Mouse (Mus musculus): ENCODE measurements around the gene Olfr533. TPM values are rescaled to one million over a fixed set of nuclear protein-coding genes. Genes with fewer than 3 reads are reported as not detected.
"Not testable (repeated sequence)": the region's sequence is repeated elsewhere in the genome, so short reads cannot be mapped to it uniquely, and the experiment has no call there.

Gene Olfr533
- polyA plus RNA-seq (2012; rRNA removed) (not detected in 2 replicates), polyA plus RNA-seq (2014; fragmentation: Nextera tagmentation; extraction: Ambion mirVana) (not detected in 2 replicates)

GRCm38 (mm10) chr7:140463070-140463469 lies at the start of gene Olfr533:
Gene Olfr533, plus strand, starts transcription at chr7:140463370.
- not testable (repeated sequence) for H3K4me1 ChIP-seq (replicated peaks; ENCODE audit: control insufficient read depth in 2 of 2, insufficient read depth in 2 of 2, low read length in 1 of 2); H3K9ac ChIP-seq (replicated peaks); H3K36me3 ChIP-seq (replicated peaks; ENCODE audit: control insufficient read depth, insufficient read depth, low read depth); ATAC-seq (ENCODE audit: insufficient read depth); H3K9me3 ChIP-seq (ENCODE audit: control insufficient read depth, low read length); H3K4me3 ChIP-seq (ENCODE audit: insufficient read depth in 1 of 2, low read depth in 2 of 2, low read length in 2 of 2); H3K27ac ChIP-seq; H3K27me3 ChIP-seq (ENCODE audit: control insufficient read depth, insufficient read depth, low read length); DNase-seq (ENCODE audit: low read depth in 3 of 3, low spot score in 3 of 3); H3K4me2 ChIP-seq (ENCODE audit: low read depth)
- no CpG with 5 or more reads among the region's 1 CpGs for WGBS (ENCODE audit: insufficient replicate concordance)

- H3K9me3 ChIP-seq (ENCODE audit: control insufficient read depth, low read length) = no peaks in the 10 kb centered on the region
- no peak within 1 kb of the TSS for H3K27ac ChIP-seq
- no peaks in the 10 kb centered on the region for H3K4me1 ChIP-seq (replicated peaks; ENCODE audit: control insufficient read depth in 2 of 2, insufficient read depth in 2 of 2, low read length in 1 of 2)
- no peaks in the 10 kb centered on the region for H3K36me3 ChIP-seq (replicated peaks; ENCODE audit: control insufficient read depth, insufficient read depth, low read depth)
- ATAC-seq (ENCODE audit: insufficient read depth) = no peak
- no peaks in the 10 kb centered on the region for H3K27me3 ChIP-seq (ENCODE audit: control insufficient read depth, insufficient read depth, low read length)
- no peak within 1 kb of the TSS for H3K4me2 ChIP-seq (ENCODE audit: low read depth)
- no peak within 1 kb of the TSS for H3K9ac ChIP-seq (replicated peaks)
- 67% methylated on average over 1 of the region's 1 CpGs for WGBS (ENCODE audit: insufficient replicate concordance)
- no peak within 1 kb of the TSS for H3K4me3 ChIP-seq (ENCODE audit: insufficient read depth in 1 of 2, low read depth in 2 of 2, low read length in 2 of 2)
- TF ChIP-seq CTCF (IDR thresholded peaks at IDR 0.05; ENCODE audit: low read depth) = no peak
- TF ChIP-seq EP300 (IDR thresholded peaks at IDR 0.05; ENCODE audit: low read depth) = no peak
- DNase-seq (ENCODE audit: low read depth in 3 of 3, low spot score in 3 of 3) = no peak
These were observed 41.6 kb upstream of the Olfr533 start, which contains the start of gene Olfr532 for GRCm38 (mm10) chr7:140421539-140421938. Gene Olfr532, minus strand, starts transcription at chr7:140421639.

GRCm38 (mm10) chr7:140443141-140443540 lies 20.0 kb upstream of the Olfr533 start:
- Histone ChIP-seq H3K4me3 (ENCODE audit: insufficient read depth in 1 of 2, low read depth in 2 of 2, low read length in 2 of 2) (no peak overlapping the region), H3K36me3 (replicated peaks; ENCODE audit: control insufficient read depth, insufficient read depth, low read depth) (no peaks in the 10 kb centered on the region), H3K27ac (no peak overlapping the region), H3K27me3 (ENCODE audit: control insufficient read depth, insufficient read depth, low read length) (no peaks in the 10 kb centered on the region), H3K4me1 (replicated peaks; ENCODE audit: control insufficient read depth in 2 of 2, insufficient read depth in 2 of 2, low read length in 1 of 2) (no peaks in the 10 kb centered on the region), H3K9me3 (ENCODE audit: control insufficient read depth, low read length) (no peaks in the 10 kb centered on the region), H3K4me2 (ENCODE audit: low read depth) (no peak overlapping the region), H3K9ac (replicated peaks) (no peak overlapping the region)
- 54% methylated on average over 1 of the region's 1 CpGs for WGBS (ENCODE audit: insufficient replicate concordance)
- TF ChIP-seq EP300 (IDR thresholded peaks at IDR 0.05; ENCODE audit: low read depth) (no peak), CTCF (IDR thresholded peaks at IDR 0.05; ENCODE audit: low read depth) (no peak)
- ATAC-seq (ENCODE audit: insufficient read depth) (no peak), DNase-seq (ENCODE audit: low read depth in 3 of 3, low spot score in 3 of 3) (no peak)

GRCm38 (mm10) chr7:140477886-140478285 lies 14.7 kb downstream of the Olfr533 start:
- 35% methylated on average over 1 of the region's 1 CpGs for WGBS (ENCODE audit: insufficient replicate concordance)
- Histone ChIP-seq H3K9ac (replicated peaks) (no peak overlapping the region), H3K4me3 (ENCODE audit: insufficient read depth in 1 of 2, low read depth in 2 of 2, low read length in 2 of 2) (no peak overlapping the region), H3K4me2 (ENCODE audit: low read depth) (no peak overlapping the region), H3K9me3 (ENCODE audit: control insufficient read depth, low read length) (no peaks in the 10 kb centered on the region), H3K4me1 (replicated peaks; ENCODE audit: control insufficient read depth in 2 of 2, insufficient read depth in 2 of 2, low read length in 1 of 2) (no peaks in the 10 kb centered on the region), H3K27ac (no peak overlapping the region), H3K27me3 (ENCODE audit: control insufficient read depth, insufficient read depth, low read length) (no peaks in the 10 kb centered on the region), H3K36me3 (replicated peaks; ENCODE audit: control insufficient read depth, insufficient read depth, low read depth) (no peaks in the 10 kb centered on the region)
- TF ChIP-seq EP300 (IDR thresholded peaks at IDR 0.05; ENCODE audit: low read depth) (no peak), CTCF (IDR thresholded peaks at IDR 0.05; ENCODE audit: low read depth) (no peak)
- ATAC-seq (ENCODE audit: insufficient read depth) (no peak), DNase-seq (ENCODE audit: low read depth in 3 of 3, low spot score in 3 of 3) (no peak)

- DNase-seq (ENCODE audit: low read depth in 3 of 3, low spot score in 3 of 3) (no peak), ATAC-seq (ENCODE audit: insufficient read depth) (no peak)
- TF ChIP-seq CTCF (IDR thresholded peaks at IDR 0.05; ENCODE audit: low read depth) (no peak), EP300 (IDR thresholded peaks at IDR 0.05; ENCODE audit: low read depth) (no peak)
- Histone ChIP-seq H3K36me3 (replicated peaks; ENCODE audit: control insufficient read depth, insufficient read depth, low read depth) (no peaks in the 10 kb centered on the region), H3K4me1 (replicated peaks; ENCODE audit: control insufficient read depth in 2 of 2, insufficient read depth in 2 of 2, low read length in 1 of 2) (no peaks in the 10 kb centered on the region), H3K27ac (no peak overlapping the region), H3K4me2 (ENCODE audit: low read depth) (no peak overlapping the region), H3K4me3 (ENCODE audit: insufficient read depth in 1 of 2, low read depth in 2 of 2, low read length in 2 of 2) (no peak overlapping the region), H3K27me3 (ENCODE audit: control insufficient read depth, insufficient read depth, low read length) (no peaks in the 10 kb centered on the region), H3K9me3 (ENCODE audit: control insufficient read depth, low read length) (no peaks in the 10 kb centered on the region), H3K9ac (replicated peaks) (no peak overlapping the region)
- WGBS (ENCODE audit: insufficient replicate concordance) = 65% methylated on average over 1 of the region's 1 CpGs
These were observed 15.6 kb downstream of the Olfr533 start for GRCm38 (mm10) chr7:140478733-140479132.
